Mouse (Mus musculus): Measurements from ENCODE around the gene Cuedc2. TPM values are rescaled to one million over a fixed set of nuclear protein-coding genes. Genes with fewer than 3 reads are reported as not detected.

Cuedc2 gene
- 126 and 138 TPM in 2 replicates for polyA plus RNA-seq (2015; fragmentation: Nextera tagmentation; extraction: Ambion mirVana)

DNA sequence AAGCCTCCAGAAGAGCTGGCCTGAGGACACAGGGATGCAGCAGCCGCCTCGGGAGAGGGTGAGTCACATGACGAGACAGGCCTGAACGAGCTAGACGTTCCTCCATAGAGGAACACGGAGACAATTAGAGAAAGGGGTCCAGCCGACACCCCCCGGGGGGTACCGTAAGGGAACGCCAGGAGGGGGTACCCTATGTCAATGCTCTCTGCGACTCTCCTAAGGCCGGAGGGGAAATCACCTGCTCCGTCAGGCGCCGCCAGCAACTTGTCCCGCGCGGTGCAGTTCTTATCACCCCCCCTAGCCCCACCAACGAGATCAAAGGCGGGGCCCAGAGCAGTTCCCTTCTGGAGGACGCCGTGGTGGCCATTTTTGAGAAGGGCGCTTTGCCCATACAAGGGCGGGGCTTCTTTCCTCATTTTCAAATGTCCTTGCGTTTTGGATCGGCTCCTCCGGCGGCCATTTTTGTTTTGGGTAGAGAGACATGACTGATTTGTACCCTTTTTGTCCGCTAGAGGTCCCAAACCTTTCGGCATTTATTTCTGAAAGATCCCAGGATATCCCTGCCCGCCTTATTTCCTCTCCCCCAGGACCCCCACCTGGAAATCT, at the start of gene Cuedc2:
Cuedc2 (minus strand) TSS at position 372 of the 606 bp plus-strand sequence.
- Histone ChIP-seq H3K4me1 (replicated peaks) (peaks cover 6% of the 10 kb centered on the region), H3K36me3 (no peaks in the 10 kb centered on the region), H3K27ac (0 out of 2 replicates have a peak within 1 kb of the TSS, but pooled peaks have one; percentile 33), H3K27me3 (replicated peaks) (no peaks in the 10 kb centered on the region), H3K4me2 (replicated peaks) (peak within 1 kb of the TSS; percentile 78), H3K9me3 (no peaks in the 10 kb centered on the region), H3K9ac (peak within 1 kb of the TSS; percentile 82), H3K4me3 (replicated peaks) (peak within 1 kb of the TSS; percentile 79)
- peak; percentile 92 for ATAC-seq
- WGBS: under 1% methylated on average over 31 of the region's 31 CpGs

DNA sequence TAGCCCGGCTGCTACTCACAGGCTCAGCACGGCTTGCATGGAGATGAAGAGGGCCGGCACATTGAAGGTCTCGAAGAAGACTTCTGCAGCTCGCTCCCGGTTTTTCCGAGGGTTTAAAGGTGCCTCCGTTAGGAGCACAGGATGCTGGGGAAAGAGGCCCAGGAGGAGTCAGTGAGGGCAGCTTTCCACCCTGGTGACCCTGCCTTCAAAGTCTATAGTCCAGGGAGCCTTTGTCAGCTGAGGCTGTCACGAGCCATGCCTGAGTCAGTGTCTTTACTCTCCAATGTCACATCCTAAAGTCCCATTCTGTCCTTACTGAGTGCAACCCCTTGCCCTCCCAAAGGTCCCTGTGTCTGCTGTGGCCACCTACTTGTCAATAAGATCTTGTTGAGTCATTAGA, 43.8 kb upstream of the Cuedc2 start:
- Histone ChIP-seq H3K9me3 (no peaks in the 10 kb centered on the region), H3K27me3 (replicated peaks) (no peaks in the 10 kb centered on the region), H3K9ac (no peak overlapping the region), H3K36me3 (peaks cover 69% of the 10 kb centered on the region), H3K4me2 (replicated peaks) (no peak overlapping the region), H3K27ac (no peak overlapping the region), H3K4me3 (replicated peaks) (no peak overlapping the region), H3K4me1 (replicated peaks) (no peaks in the 10 kb centered on the region)
- ATAC-seq: no peak
- WGBS: 90% methylated on average over 9 of the region's 9 CpGs

DNA sequence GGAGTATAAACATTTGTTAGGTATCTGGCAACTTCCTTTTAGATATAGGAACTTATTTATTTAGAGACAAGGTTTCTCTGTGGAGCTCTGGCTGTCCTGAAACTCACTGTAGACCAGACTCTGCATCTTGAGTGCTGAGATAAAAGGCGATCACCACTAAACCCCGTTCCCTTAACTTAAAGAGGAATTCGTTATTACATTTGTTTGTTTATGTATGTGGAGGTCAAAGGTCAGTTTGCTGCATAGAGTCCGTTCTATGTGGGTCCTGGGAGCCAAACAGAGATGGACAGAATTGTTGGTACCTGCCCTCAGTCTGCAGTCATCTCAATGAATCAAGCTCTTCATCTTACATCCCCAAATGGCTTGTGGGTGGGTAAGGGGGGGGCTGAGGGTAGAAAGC, 37.4 kb upstream of the Cuedc2 start:
- H3K9ac ChIP-seq: no peak overlapping the region
- no peak for ATAC-seq
- H3K36me3 ChIP-seq: peaks cover 35% of the 10 kb centered on the region
- H3K27me3 ChIP-seq (replicated peaks): no peaks in the 10 kb centered on the region
- H3K27ac ChIP-seq: no peak overlapping the region
- no peak overlapping the region for H3K4me3 ChIP-seq (replicated peaks)
- H3K9me3 ChIP-seq: no peaks in the 10 kb centered on the region
- H3K4me1 ChIP-seq (replicated peaks): no peaks in the 10 kb centered on the region
- WGBS: 20% methylated on average over 4 of the region's 4 CpGs
- no peak overlapping the region for H3K4me2 ChIP-seq (replicated peaks)

DNA sequence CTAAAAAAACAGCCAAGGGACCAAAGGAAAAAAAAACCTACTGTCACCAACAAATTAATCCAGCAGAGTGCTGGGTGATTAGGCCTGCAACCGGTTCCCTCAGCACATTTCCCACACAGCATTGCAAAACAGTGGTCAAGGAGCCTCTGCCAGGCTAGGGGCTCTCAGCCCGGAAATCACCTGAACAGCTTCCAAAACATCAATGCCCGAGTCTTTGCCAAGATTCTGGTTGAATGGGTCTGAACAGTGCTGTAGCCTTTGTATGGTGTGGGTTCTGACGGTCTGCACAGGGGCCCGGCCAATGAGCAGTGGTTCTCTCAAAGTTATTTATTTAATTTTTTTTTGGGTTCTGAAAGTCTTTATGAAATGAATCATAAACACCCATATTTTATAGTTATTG, 37.0 kb upstream of the Cuedc2 start:
- Histone ChIP-seq H3K27me3 (replicated peaks) (no peaks in the 10 kb centered on the region), H3K9ac (no peak overlapping the region), H3K36me3 (peaks cover 32% of the 10 kb centered on the region), H3K27ac (no peak overlapping the region), H3K4me3 (replicated peaks) (no peak overlapping the region), H3K4me2 (replicated peaks) (no peak overlapping the region), H3K4me1 (replicated peaks) (no peaks in the 10 kb centered on the region), H3K9me3 (no peaks in the 10 kb centered on the region)
- ATAC-seq: no peak
- 64% methylated on average over 5 of the region's 5 CpGs for WGBS

DNA sequence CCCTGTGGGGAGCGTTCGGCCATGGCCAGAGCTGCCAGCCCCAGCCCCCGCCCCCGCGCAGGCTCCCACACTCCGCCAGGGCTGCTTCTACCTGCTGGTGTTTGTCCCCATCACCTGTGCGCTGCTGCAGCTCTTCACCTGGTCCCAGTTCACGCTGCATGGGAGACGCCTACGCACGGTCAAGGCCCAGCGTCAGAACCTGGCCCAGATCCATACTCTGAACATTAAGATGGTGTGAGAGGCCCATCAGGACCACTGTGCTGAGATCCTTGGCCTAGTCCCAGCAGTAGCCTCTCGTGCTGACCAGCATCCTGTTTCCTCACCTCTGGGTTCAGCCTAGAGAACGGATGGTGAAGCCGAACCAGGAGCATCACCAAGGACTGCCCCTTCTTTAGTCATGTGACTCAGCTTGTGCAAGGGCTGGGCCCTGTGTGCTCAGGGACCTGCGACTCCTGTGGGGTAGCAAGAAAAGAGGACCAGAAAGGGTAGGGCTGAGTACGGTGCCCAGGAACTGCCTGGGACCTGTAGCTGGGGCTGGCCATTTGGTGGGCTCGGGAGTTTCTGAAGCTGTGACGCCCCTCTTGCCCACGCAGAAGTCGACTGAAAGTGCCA, 36.1 kb upstream of the Cuedc2 start:
- 56% methylated on average over 21 of the region's 21 CpGs for WGBS
- Histone ChIP-seq H3K4me3 (replicated peaks) (no peak overlapping the region), H3K4me1 (replicated peaks) (no peaks in the 10 kb centered on the region), H3K36me3 (peaks cover 23% of the 10 kb centered on the region), H3K27me3 (replicated peaks) (no peaks in the 10 kb centered on the region), H3K4me2 (replicated peaks) (no peak overlapping the region), H3K27ac (no peak overlapping the region), H3K9ac (no peak overlapping the region), H3K9me3 (no peaks in the 10 kb centered on the region)
- ATAC-seq: no peak

DNA sequence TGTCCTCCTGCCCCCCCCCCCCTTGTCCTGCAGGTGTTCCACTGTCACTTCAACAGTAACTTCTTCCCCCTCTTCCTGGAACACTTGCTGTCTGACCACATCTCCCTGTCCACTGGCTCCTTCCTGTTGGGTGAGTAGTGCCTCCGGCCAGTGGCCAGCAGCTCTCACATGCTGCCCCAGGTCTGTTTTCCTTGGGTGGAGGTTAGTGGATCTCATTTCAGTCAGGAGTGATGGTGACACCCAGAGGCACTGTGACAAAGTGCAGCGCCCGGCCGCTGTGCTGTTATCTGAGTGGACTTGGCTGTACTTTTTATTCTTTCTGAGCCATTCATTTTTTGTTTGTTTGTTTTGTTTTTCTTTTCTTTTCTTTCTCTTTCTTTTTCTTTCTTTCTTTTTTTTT, 30.7 kb upstream of the Cuedc2 start:
- no peaks in the 10 kb centered on the region for H3K36me3 ChIP-seq
- no peaks in the 10 kb centered on the region for H3K9me3 ChIP-seq
- 23% methylated on average over 4 of the region's 4 CpGs for WGBS
- H3K27ac ChIP-seq: no peak overlapping the region
- H3K9ac ChIP-seq: no peak overlapping the region
- no peak overlapping the region for H3K4me2 ChIP-seq (replicated peaks)
- H3K4me1 ChIP-seq (replicated peaks): no peaks in the 10 kb centered on the region
- H3K27me3 ChIP-seq (replicated peaks): no peaks in the 10 kb centered on the region
- peak; percentile 58; the same call in 1 of the 2 replicates for ATAC-seq
- H3K4me3 ChIP-seq (replicated peaks): no peak overlapping the region

DNA sequence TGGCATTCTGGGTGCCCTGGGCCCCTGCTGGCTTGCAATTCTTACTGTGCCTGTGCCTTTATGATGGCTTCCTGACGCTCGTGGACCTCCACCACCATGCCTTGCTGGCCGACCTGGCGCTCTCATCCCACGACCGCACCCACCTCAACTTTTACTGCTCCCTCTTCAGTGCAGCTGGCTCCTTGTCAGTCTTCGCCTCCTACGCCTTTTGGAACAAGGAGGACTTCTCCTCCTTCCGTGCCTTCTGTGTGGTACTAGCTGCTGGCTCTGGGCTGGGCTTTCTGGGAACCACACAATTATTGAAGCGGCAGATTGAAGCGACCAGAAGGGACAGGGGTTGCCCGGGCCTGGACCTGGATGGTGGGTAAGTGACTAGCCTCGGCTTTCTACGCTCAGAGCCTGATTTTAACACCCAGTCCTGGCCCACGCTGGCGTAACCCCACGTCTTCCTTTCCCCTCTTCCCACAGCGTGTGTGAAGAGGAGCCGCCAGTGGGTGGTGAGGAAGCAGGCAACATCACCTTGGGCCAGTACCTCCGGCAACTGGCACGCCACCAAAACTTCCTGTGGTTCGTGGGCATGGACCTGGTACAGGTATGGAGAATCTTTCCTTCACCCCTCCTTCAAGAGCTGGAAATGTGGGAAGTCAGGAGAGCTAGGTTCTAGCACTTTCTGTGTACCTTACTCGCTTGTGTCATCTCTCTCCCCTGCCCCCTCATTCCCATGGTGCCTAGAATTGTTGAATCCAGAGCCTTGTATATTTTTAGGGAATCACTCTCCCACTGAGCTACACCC, 29.5 kb upstream of the Cuedc2 start:
- 87% methylated on average over 23 of the region's 23 CpGs for WGBS
- H3K9ac ChIP-seq: no peak overlapping the region
- no peaks in the 10 kb centered on the region for H3K9me3 ChIP-seq
- no peak overlapping the region for H3K4me2 ChIP-seq (replicated peaks)
- no peaks in the 10 kb centered on the region for H3K36me3 ChIP-seq
- ATAC-seq: no peak
- H3K4me1 ChIP-seq (replicated peaks): no peaks in the 10 kb centered on the region
- no peak overlapping the region for H3K27ac ChIP-seq
- no peaks in the 10 kb centered on the region for H3K27me3 ChIP-seq (replicated peaks)
- no peak overlapping the region for H3K4me3 ChIP-seq (replicated peaks)

DNA sequence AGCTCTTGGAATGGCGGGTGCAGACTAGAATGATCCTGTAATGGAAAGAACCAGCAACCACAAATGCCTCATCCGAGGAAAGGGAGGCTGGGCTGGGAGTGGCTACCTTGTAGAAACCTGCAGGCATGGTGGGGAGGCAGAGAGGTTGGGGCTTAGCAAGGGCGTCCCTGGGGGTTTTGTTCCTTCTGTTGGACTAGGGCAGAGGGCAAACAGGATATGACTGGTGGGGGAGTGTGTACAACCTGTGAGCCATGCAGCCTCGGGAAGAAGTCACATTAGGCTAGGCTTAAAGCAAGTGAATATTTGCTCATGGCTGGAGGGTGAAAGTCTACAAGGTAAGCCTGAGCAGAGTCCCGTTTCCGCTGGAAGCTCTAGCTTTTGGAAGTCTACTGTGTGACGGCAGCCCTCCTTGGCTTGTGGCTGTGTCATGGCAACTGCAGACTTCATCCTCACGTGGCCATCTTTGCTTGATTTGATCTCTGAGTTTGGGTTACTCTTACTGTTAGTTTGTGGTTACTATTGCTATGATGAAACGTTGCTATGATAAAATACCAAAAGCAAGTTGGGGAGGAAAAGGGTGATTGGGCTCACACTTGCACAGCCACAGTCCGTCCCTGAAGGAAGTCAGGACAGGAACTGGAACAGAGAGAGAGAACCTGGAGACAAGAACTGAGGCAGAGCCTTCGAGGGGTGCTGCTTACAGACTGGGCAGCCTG, 24.9 kb upstream of the Cuedc2 start:
- Histone ChIP-seq H3K36me3 (no peaks in the 10 kb centered on the region), H3K27ac (no peak overlapping the region), H3K4me1 (replicated peaks) (peaks cover under 1% of the 10 kb centered on the region; the same call in 1 of the 2 replicates), H3K4me3 (replicated peaks) (no peak overlapping the region), H3K9me3 (no peaks in the 10 kb centered on the region), H3K9ac (no peak overlapping the region), H3K27me3 (replicated peaks) (no peaks in the 10 kb centered on the region), H3K4me2 (replicated peaks) (no peak overlapping the region)
- WGBS: 85% methylated on average over 11 of the region's 11 CpGs
- no peak for ATAC-seq

DNA sequence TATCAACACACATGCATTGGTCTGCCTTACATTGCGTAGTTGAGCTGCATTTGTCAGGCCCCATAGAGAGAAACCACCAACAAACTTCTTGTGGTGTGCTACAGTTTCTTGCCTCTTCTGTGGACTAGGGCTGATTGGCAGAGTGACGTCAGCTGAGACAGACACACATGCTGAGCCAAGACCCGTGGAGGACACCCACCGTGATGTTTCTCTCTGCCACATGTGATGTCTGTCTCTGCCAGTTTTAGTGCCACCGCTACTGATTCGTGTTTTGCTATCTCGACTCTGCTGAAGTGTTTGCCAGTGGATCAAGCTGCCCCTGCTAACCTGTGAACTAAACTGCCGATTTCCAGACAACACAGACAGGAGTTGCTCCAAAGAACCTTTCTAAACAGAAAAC, 23.6 kb upstream of the Cuedc2 start:
- H3K4me2 ChIP-seq (replicated peaks): no peak overlapping the region
- no peak for ATAC-seq
- WGBS: 79% methylated on average over 8 of the region's 8 CpGs

DNA sequence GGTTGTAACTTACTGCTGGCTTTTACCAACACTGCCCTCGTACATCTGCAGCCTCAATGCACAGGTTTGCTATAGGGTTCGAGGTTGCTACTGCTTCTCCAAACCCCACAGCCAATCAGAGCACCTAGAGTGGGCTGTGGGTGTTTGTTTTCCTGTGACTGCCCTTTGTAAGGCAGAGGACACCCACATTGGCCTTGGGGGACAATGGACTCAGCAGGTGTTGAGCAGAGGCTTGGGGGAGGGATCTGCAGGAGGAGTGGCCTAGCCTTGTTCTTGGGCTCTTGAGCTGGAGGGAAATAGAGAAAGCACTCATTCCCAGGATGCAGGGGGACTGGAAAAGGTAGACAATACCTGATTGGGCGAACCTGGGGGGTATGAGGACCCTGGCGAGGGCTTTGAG, 19.9 kb upstream of the Cuedc2 start:
- H3K36me3 ChIP-seq: no peaks in the 10 kb centered on the region
- peaks cover 15% of the 10 kb centered on the region; the same call in 1 of the 2 replicates for H3K4me1 ChIP-seq (replicated peaks)
- peak overlapping the region; percentile 84 for H3K4me2 ChIP-seq (replicated peaks)
- H3K27me3 ChIP-seq (replicated peaks): peaks cover 5% of the 10 kb centered on the region; the same call in 1 of the 2 replicates
- 69% methylated on average over 4 of the region's 4 CpGs for WGBS
- H3K4me3 ChIP-seq (replicated peaks): no peak overlapping the region
- peak overlapping the region; percentile 61 for H3K27ac ChIP-seq
- ATAC-seq: peak; percentile 34; the same call in 1 of the 2 replicates
- no peaks in the 10 kb centered on the region for H3K9me3 ChIP-seq
- H3K9ac ChIP-seq: no peak overlapping the region; the same call in 1 of the 2 replicates

More for the DNA sequence above, 23.6 kb upstream of the Cuedc2 start:
- Histone ChIP-seq H3K36me3 (no peaks in the 10 kb centered on the region), H3K4me3 (replicated peaks) (no peak overlapping the region), H3K27ac (no peak overlapping the region), H3K27me3 (replicated peaks) (peaks cover 1% of the 10 kb centered on the region; the same call in 1 of the 2 replicates), H3K9me3 (no peaks in the 10 kb centered on the region), H3K4me1 (replicated peaks) (peaks cover 6% of the 10 kb centered on the region; the same call in 1 of the 2 replicates), H3K9ac (no peak overlapping the region)

DNA sequence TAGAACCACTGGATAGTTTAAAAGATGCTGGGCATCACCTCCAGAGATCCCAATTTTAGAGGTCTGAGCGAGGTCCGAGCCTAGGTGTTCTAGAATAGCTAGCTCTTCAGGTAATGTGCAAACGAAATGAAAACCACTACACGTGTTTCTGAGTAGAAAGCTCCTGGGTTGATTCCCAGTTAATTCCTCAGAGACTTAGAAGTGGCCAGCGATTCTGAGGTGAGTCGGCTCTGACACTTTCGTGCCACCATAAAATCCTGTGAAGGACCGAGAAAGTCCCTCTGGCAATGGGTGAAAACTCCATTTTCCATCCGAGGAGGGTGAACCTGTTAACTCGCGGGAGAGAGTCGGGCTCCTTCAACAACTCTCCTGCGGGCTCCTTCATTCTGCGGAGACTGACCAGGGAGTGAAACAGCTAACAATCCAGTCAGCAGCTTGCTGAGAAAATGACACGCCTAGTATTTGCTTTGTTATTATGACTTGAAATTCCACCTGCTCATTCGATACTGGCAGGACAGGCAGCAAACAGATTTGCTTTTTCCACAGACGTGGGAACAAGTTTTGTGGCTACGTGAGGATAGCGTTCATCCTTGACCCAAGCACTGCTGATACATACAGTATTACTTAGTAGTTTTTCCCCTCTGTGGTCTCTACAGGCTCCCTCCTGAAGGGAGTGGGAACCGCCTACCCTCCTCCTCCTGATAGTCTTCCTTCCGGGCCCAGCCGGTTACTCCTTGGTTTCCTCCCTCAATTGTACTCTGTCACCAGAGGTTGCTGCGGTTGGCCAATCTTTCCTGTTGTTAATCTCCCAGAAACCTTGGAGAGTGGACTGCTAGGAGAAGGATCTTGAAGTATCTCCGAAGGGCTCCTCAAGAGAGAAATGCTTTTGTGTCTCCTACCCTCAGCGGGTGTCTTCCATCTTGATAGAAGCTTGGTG, 19.1 kb upstream of the Cuedc2 start:
- no peaks in the 10 kb centered on the region for H3K9me3 ChIP-seq
- peak overlapping the region; percentile 84 for H3K4me2 ChIP-seq (replicated peaks)
- peak overlapping the region; percentile 57 for H3K9ac ChIP-seq
- no peaks in the 10 kb centered on the region for H3K36me3 ChIP-seq
- H3K27ac ChIP-seq: peak overlapping the region; percentile 61
- 17% methylated on average over 25 of the region's 25 CpGs for WGBS
- ATAC-seq: peak; percentile 77
- H3K4me3 ChIP-seq (replicated peaks): peak overlapping the region; percentile 60
- peaks cover 5% of the 10 kb centered on the region; the same call in 1 of the 2 replicates for H3K27me3 ChIP-seq (replicated peaks)
- peaks cover 15% of the 10 kb centered on the region; the same call in 1 of the 2 replicates for H3K4me1 ChIP-seq (replicated peaks)

All from intestine, embryonic 15.5 days (tissue).